Mouse (Mus musculus) urinary bladder, adult 18-20 months (tissue): ENCODE results near the gene Gabbr1.
"Not testable (repeated sequence)": the region's sequence is repeated elsewhere in the genome, so short reads cannot be mapped to it uniquely, and the experiment has no call there.

Experiments
- DNase-seq, 2 experiments: peaks; one replicate each; pipeline ENCODE4 v3.0.0; 2022; ENCODE audit warnings: low spot score in 2 of 2, mixed read lengths in 2 of 2

Gabbr1 gene

GRCm38 (mm10) chr17:37045611-37046311 is at the start of gene Gabbr1:
Gabbr1 (plus strand) TSS chr17:37045966.
- DNase-seq = peak; percentile 76

- DNase-seq = peak; percentile 65 to 69
Measured at GRCm38 (mm10) chr17:36997033-36997735, 48.6 kb upstream of the Gabbr1 start.

GRCm38 (mm10) chr17:36998477-36998876 is 47.3 kb upstream of the Gabbr1 start:
- no peak for DNase-seq

GRCm38 (mm10) chr17:37000863-37001262 is 44.9 kb upstream of the Gabbr1 start, which contains the start of gene Zfp57:
Zfp57 (plus strand) TSS chr17:37001163.
- no peak for DNase-seq

GRCm38 (mm10) chr17:37002364-37003330 is 43.1 kb upstream of the Gabbr1 start:
- peak; percentile 36 to 50 for DNase-seq

- no peak for DNase-seq
Measured at GRCm38 (mm10) chr17:37003366-37003765, 42.4 kb upstream of the Gabbr1 start.

- no peak for DNase-seq
Measured at GRCm38 (mm10) chr17:37008161-37008560, 37.6 kb upstream of the Gabbr1 start.

GRCm38 (mm10) chr17:37009460-37010042 is 36.2 kb upstream of the Gabbr1 start:
- no peak for DNase-seq

GRCm38 (mm10) chr17:37011719-37012118 is 34.0 kb upstream of the Gabbr1 start:
- no peak for DNase-seq

- no peak for DNase-seq
Measured at GRCm38 (mm10) chr17:37012141-37012540, 33.6 kb upstream of the Gabbr1 start.

GRCm38 (mm10) chr17:37016333-37016732 is 29.4 kb upstream of the Gabbr1 start:
- DNase-seq = no peak

- no peak for DNase-seq
Measured at GRCm38 (mm10) chr17:37018328-37018727, 27.4 kb upstream of the Gabbr1 start.

GRCm38 (mm10) chr17:37019242-37019641 is 26.5 kb upstream of the Gabbr1 start:
- not testable (repeated sequence) for DNase-seq

GRCm38 (mm10) chr17:37022628-37023576 is 22.9 kb upstream of the Gabbr1 start, which contains the start of gene Mog:
Mog (minus strand) TSS chr17:37023398.
- no peak for DNase-seq

GRCm38 (mm10) chr17:37026425-37026824 is 19.3 kb upstream of the Gabbr1 start:
- no peak for DNase-seq

- DNase-seq = no peak
Measured at GRCm38 (mm10) chr17:37027486-37027885, 18.3 kb upstream of the Gabbr1 start.

GRCm38 (mm10) chr17:37028212-37028611 is 17.6 kb upstream of the Gabbr1 start:
- DNase-seq = no peak

GRCm38 (mm10) chr17:37028683-37029120 is 17.1 kb upstream of the Gabbr1 start:
- peak; percentile 75 to 81 for DNase-seq

GRCm38 (mm10) chr17:37029162-37029561 is 16.6 kb upstream of the Gabbr1 start:
- no peak for DNase-seq
